Mouse (Mus musculus): ENCODE results near the gene Mmp21. TPM values are rescaled to one million over a fixed set of nuclear protein-coding genes. Genes with fewer than 3 reads are reported as not detected.

Mmp21 gene
- polyA plus RNA-seq (2012; rRNA removed): not detected in 2 replicates

DNA sequence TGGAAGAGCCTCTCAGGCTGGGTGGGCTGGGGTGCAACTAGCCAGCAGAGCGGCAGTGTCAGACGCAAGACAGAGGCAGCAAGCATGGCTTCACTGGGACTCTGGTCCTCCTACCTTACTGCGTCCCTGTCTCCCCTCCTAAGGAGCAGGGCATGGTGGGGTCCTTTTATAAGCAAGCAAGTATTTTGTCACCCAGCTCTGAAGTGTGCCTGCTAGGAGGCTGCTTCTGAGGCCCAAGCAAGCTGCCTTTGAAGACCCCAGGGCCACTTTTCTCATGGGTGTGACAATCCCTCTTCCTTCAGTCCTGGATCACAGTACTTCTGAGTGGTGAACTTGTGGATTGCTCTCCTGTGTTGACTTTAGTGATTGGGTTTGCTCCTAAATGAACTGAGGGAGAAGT lies at the start of gene Mmp21:
Mmp21 (minus strand) TSS at position 101 of the 400 bp plus-strand sequence.

DNA sequence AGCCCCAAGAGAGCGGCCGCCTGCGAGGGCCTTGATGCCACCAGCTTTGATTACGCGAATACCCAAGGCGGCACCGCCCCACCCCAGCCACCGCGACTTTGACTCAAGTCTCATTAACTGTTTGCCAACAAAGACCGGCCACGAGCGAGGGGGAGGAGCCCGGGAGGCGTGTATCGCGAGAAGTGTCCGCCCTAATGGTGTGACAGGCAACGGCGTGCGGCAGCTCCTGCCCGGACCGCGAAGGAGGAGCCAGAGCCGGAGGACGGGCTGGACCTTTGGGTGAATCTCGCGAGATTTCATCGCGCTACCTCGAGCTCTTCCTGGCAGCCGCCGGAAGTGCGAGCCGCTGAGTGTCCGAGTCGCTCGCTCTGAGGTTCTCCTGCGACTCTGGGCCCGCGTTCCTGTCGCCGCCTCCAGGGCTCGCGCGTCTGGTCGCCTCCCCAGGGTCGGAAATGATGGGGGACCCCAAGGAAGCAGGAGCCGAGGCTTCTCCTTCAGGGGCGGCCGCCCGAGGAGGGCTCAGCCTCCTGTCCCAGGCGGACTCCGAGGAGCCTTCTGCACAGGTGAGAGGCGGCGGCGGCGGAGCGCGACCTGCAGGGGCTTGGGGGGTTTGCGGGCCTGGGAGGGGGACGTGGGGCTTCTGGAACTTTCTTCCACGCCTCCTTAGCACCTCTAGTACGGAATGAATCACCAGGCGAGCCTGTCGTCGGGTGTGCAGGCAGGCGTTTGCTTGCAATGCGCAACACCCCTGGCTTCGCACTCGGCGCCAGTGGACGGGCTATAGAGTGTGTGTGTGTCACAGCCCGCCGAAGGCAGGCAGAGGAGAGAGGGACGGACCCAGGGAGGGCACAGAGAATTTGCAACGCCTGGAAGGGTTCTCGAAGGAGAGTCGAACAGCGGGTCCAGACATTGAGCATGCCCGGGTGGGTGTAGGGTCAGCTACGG lies 42.2 kb downstream of the Mmp21 start, which contains the start of gene Edrf1:
Edrf1 (plus strand) TSS at position 183 of the 945 bp plus-strand sequence.

Other genes starting within 250 kb of the Mmp21 start
- gene Tex36, start 77.9 kb downstream of the Mmp21 start, polyA plus RNA-seq (2012; rRNA removed): not detected in 2 replicates
- gene Edrf1, start 42.5 kb downstream of the Mmp21 start, polyA plus RNA-seq (2012; rRNA removed): 2.6 and 3.1 TPM in 2 replicates
- 6.5 and 8.3 TPM in 2 replicates for gene Bccip, start 29.3 kb upstream of the Mmp21 start, polyA plus RNA-seq (2012; rRNA removed)
- 7.9 TPM in 2 replicates for gene Uros, start 30.0 kb upstream of the Mmp21 start, polyA plus RNA-seq (2012; rRNA removed)
- gene Fank1, start 96.8 kb upstream of the Mmp21 start, polyA plus RNA-seq (2012; rRNA removed): 0.04 TPM in 1 of 2 replicates, not detected in the other
- gene Dhx32, start 102.7 kb upstream of the Mmp21 start, polyA plus RNA-seq (2012; rRNA removed): 17.6 and 21.5 TPM in 2 replicates